ENCODE assay signal across 12 mouse cellular contexts in genomic region chr5:144913923-144914322, GRCm38 (mm10). TPM values are rescaled to one million over a fixed set of nuclear protein-coding genes. Genes with fewer than 3 reads are reported as not detected.
DNase-seq lines count a peak whose midpoint lies in the region; ATAC-seq and TF ChIP-seq lines count a peak whose summit lies in the region.
"Had no signal": no experiment of that assay in that cellular context is flagged by ENCODE, and none has a peak within 500 bp of the region (broad histone marks: within the 10 kb centered on the region; RNA-seq: fewer than 3 reads in every experiment).

No protein-coding gene starts in this region.

- TF ChIP-seq POLR2A in cortical plate, adult 2 months (IDR thresholded peaks at IDR 0.05; ENCODE audit: extremely low read depth, insufficient read depth, low read length) = no peak

- no peaks in the 10 kb centered on the region for H3K4me1 ChIP-seq in forebrain, embryonic 14.5 days (ENCODE audit: control insufficient read depth, insufficient read depth, low read length)
- peaks cover 20% of the 10 kb centered on the region for H3K4me1 ChIP-seq in forebrain, embryonic 16.5 days (replicated peaks; ENCODE audit: control insufficient read depth, insufficient read depth, low read length)
- peaks cover 17% of the 10 kb centered on the region for H3K4me1 ChIP-seq in cortical plate, adult 2 months (ENCODE audit: control insufficient read depth, insufficient read depth, low read length)

- H3K9me3 ChIP-seq in forebrain, embryonic 14.5 days (replicated peaks; ENCODE audit: control insufficient read depth, low read length) = no peaks in the 10 kb centered on the region
- no peaks in the 10 kb centered on the region for H3K9me3 ChIP-seq in forebrain, embryonic 16.5 days (ENCODE audit: control insufficient read depth, low read length)
- H3K9me3 ChIP-seq: embryonic facial prominence, embryonic 12.5 days; midbrain, embryonic 15.5 days had no signal

- no peak overlapping the region for H3K4me3 ChIP-seq in forebrain, embryonic 14.5 days (ENCODE audit: low read depth, low read length)
- H3K4me3 ChIP-seq in forebrain, embryonic 16.5 days (replicated peaks; ENCODE audit: low read length) = no peak overlapping the region
- peak overlapping the region; percentile 6 for H3K4me3 ChIP-seq in layer of hippocampus, adult 2 months
- H3K4me3 ChIP-seq in cortical plate, adult 2 months (ENCODE audit: insufficient read depth, low read length) = no peak overlapping the region
- H3K4me3 ChIP-seq: embryonic facial prominence, embryonic 12.5 days; midbrain, embryonic 15.5 days had no signal

- TF ChIP-seq CTCF in layer of hippocampus, adult 2 months (conservative IDR thresholded peaks at IDR 0.05) = no peak
- TF ChIP-seq CTCF in cortical plate, adult 2 months (IDR thresholded peaks at IDR 0.05; ENCODE audit: extremely low read depth, insufficient read depth, low read length) = no peak

- WGBS in forebrain, embryonic 14.5 days = 73% methylated on average over 16 of the region's 16 CpGs
- WGBS in forebrain, embryonic 16.5 days = 52% methylated on average over 16 of the region's 16 CpGs

- no peak overlapping the region for H3K9ac ChIP-seq in forebrain, embryonic 14.5 days (ENCODE audit: low read length)
- H3K9ac ChIP-seq in forebrain, embryonic 16.5 days (replicated peaks; ENCODE audit: low read depth, low read length) = no peak overlapping the region
- H3K9ac ChIP-seq: embryonic facial prominence, embryonic 12.5 days; liver, postnatal 0 days; midbrain, embryonic 15.5 days had no signal

- no peaks in the 10 kb centered on the region for H3K36me3 ChIP-seq in forebrain, embryonic 14.5 days (ENCODE audit: control insufficient read depth, insufficient read depth, low read length)
- H3K36me3 ChIP-seq in forebrain, embryonic 16.5 days (ENCODE audit: control insufficient read depth, insufficient read depth) = no peaks in the 10 kb centered on the region
- H3K36me3 ChIP-seq: embryonic facial prominence, embryonic 12.5 days; midbrain, embryonic 15.5 days had no signal

- peak; percentile 19 for DNase-seq in forebrain, embryonic 14.5 days (ENCODE audit: low spot score)
- no peak for DNase-seq in layer of hippocampus, adult 2 months (ENCODE audit: low spot score in 2 of 2)
- DNase-seq in layer of hippocampus, adult 9-11 months = no peak
- peak; percentile 43 to 57 for DNase-seq in right cerebral cortex, adult 2 months (ENCODE audit: low spot score in 2 of 2)
- DNase-seq in layer of hippocampus, postnatal 14 days (ENCODE audit: low spot score in 2 of 2) = no peak
- DNase-seq: gastrocnemius, postnatal 14 days; liver, postnatal 0 days had no signal

- ATAC-seq in forebrain, embryonic 14.5 days = no peak
- ATAC-seq in forebrain, embryonic 16.5 days = no peak
- ATAC-seq in activated CD4-positive, CD25-positive, alpha-beta regulatory T cell, adult 4 months = no peak
- ATAC-seq: liver, postnatal 0 days; midbrain, embryonic 15.5 days had no signal

- no peak overlapping the region for H3K4me2 ChIP-seq in forebrain, embryonic 14.5 days (ENCODE audit: low read length)
- no peak overlapping the region for H3K4me2 ChIP-seq in forebrain, embryonic 16.5 days (ENCODE audit: low read length)
- H3K4me2 ChIP-seq: embryonic facial prominence, embryonic 12.5 days; midbrain, embryonic 15.5 days had no signal

- no peak overlapping the region for H3K27ac ChIP-seq in forebrain, embryonic 14.5 days (ENCODE audit: low read depth, low read length)
- H3K27ac ChIP-seq in forebrain, embryonic 16.5 days (ENCODE audit: low read length) = no peak overlapping the region
- H3K27ac ChIP-seq in layer of hippocampus, adult 2 months = peak overlapping the region; percentile 81
- H3K27ac ChIP-seq in cortical plate, adult 2 months (ENCODE audit: insufficient read depth, low read length) = peak overlapping the region; percentile 77
- H3K27ac ChIP-seq: midbrain, embryonic 15.5 days had no signal

- no peaks in the 10 kb centered on the region for H3K27me3 ChIP-seq in forebrain, embryonic 14.5 days (replicated peaks; ENCODE audit: control insufficient read depth, insufficient read depth, low read length)
- no peaks in the 10 kb centered on the region for H3K27me3 ChIP-seq in forebrain, embryonic 16.5 days (replicated peaks; ENCODE audit: control insufficient read depth, insufficient read depth, low read length)
- H3K27me3 ChIP-seq: embryonic facial prominence, embryonic 12.5 days; midbrain, embryonic 15.5 days had no signal

RNA-seq across cellular contexts. Expression of gene Smurf1, which starts 51.7 kb away (rescaled TPM):
- 16.5 and 22.7 TPM in 2 replicates for polyA plus RNA-seq in forebrain, embryonic 14.5 days (2014; fragmentation: Nextera tagmentation; extraction: Ambion mirVana)
- 25.4 and 28.2 TPM in 2 replicates for polyA plus RNA-seq in forebrain, embryonic 16.5 days (2015; fragmentation: Nextera tagmentation; extraction: Ambion mirVana)
- total RNA-seq in layer of hippocampus, adult 2 months (2021) = 10 to 100 TPM; 29.2 to 30.5 TPM
- 33.8 and 34.0 TPM in 2 replicates for polyA plus RNA-seq in cortical plate, adult 2 months (2012; rRNA removed)
- 10 to 100 TPM; 39.0 to 39.7 TPM for total RNA-seq in layer of hippocampus, postnatal 14 days (2021)
- 1 to 10 TPM; 4.0 to 5.2 TPM for polyA plus RNA-seq in activated CD4-positive, CD25-positive, alpha-beta regulatory T cell, adult 4 months (2017; shearing (Covaris generic))

Comparison
In these comparisons a context has a peak if more than half of its experiments do, and no peak if none do; other contexts are left out.
1. DNase-seq: peak in forebrain, embryonic 14.5 days (single experiment) and right cerebral cortex, adult 2 months (2 of 2); none in layer of hippocampus, adult 2 months (0 of 2), layer of hippocampus, adult 9-11 months (single experiment) and layer of hippocampus, postnatal 14 days (0 of 2).
2. H3K27ac ChIP-seq: peak in layer of hippocampus, adult 2 months (single experiment) and cortical plate, adult 2 months (single experiment); none in forebrain, embryonic 14.5 days (single experiment) and forebrain, embryonic 16.5 days (single experiment).